Mouse (Mus musculus) C2C12 (cell line): ENCODE results near the gene Gm20696.

Source experiments
- CEBPB ChIP-seq: IDR thresholded peaks from one replicate; pipeline ENCODE4 v1.6.1; 2011; ENCODE audit warnings: low read depth, mild to moderate bottlenecking, control low read depth, moderate library complexity
- CTCF ChIP-seq: IDR thresholded peaks from one replicate; pipeline ENCODE4 v1.5.1; 2011; ENCODE audit not compliant: control insufficient read depth, insufficient read depth, insufficient read length
- MAX ChIP-seq: IDR thresholded peaks from one replicate; pipeline ENCODE4 v1.6.1; 2011; ENCODE audit warnings: mild to moderate bottlenecking, control low read depth
- MYOD1 ChIP-seq: IDR thresholded peaks from one replicate; pipeline ENCODE4 v1.6.1; 2011; ENCODE audit warnings: low read depth; ENCODE audit not compliant: control insufficient read depth, insufficient read length
- MYOG ChIP-seq: IDR thresholded peaks from one replicate; pipeline ENCODE4 v1.6.1; 2011; ENCODE audit not compliant: control insufficient read depth, insufficient read length; ENCODE audit errors: extremely low read depth
- USF1 ChIP-seq: IDR thresholded peaks from one replicate; pipeline ENCODE4 v1.6.1; 2011; ENCODE audit warnings: low read depth, mild to moderate bottlenecking, control low read depth, moderate library complexity

DNA sequence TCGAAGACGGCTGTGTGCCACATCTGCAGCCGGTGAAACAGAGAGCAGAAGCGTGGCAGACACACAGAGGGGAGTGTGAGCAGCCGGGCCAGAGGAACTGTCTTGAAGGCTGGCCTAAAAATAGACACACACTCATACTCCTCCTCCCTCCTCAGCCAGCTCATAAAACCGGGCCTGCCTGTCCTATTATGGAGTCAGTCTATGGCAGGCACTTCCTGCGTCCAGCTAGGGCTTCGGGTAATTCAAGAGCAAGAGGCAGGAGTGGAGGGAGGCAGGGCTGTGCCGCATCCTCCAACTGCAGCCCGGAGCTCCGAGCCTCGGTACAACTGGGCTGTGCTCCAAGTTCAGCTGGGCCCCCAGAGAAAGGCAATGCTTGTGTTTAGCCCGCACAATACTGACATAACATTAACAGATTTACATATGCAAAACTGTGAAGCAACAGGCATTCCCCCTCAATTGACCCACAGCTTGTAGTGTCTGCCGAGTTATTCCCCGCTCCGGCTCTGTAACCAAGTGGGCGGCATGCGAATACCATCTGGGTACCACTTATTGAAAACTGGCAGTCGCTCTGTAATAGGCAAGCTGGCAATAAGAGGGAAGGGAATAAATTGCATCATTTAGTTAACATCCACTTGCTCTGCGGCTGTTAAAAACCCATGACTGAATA, 181.2 kb downstream of the Gm20696 start:
- TF ChIP-seq CTCF (no peak), MYOG (no peak), MAX (peak; percentile 55), USF1 (no peak), MYOD1 (no peak), CEBPB (no peak)
